Mouse (Mus musculus): Measurements from ENCODE around the gene Cep112.

DNA sequence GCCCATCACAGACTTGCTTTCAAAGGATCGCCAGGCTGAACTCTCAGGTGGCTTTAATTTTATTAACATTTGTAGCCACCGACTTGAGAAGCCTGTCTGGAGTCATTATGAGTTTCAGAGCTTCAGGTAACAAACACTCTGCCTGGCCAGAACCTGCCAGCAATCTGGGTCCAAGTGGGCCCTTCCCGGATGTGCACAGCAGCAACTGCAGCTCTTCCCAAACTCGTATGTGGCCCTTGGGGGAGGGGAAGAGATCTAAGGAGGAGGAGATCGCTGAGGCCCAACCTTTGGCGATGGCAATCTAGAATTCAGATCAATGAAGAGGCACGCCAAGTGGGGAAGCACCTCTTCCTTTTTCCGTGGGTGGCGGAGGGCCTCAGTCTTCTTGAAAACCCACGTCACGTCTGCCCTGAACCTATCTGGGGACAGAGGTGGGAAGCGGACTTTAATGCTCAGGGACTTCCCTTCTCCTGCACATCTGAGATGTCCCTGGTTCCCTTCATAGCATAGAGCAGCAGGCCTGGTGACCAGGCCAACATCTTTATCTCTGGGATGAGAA lies 468.3 kb downstream of the Cep112 start:
- no peak for TF ChIP-seq GATA1 (IDR thresholded peaks at IDR 0.05; ENCODE audit: low read length)
- TF ChIP-seq TAL1 (IDR thresholded peaks at IDR 0.05; ENCODE audit: low read length): no peak

All from erythroblast, embryonic 14.5 days (primary cell).